Mouse (Mus musculus): Measurements from ENCODE around the gene Ap4b1. TPM values are rescaled to one million over a fixed set of nuclear protein-coding genes. Genes with fewer than 3 reads are reported as not detected.

The Ap4b1 gene
- polyA plus RNA-seq, 1 experiment from 2014 or later, result 16.3 TPM

- TF ChIP-seq CTCF (IDR thresholded peaks at IDR 0.05; ENCODE audit: low read depth), result no peak
- no peak overlapping the region for H3K4me2 ChIP-seq (ENCODE audit: low read length)
- DNase-seq (ENCODE audit: low spot score), result no peak
- H3K4me1 ChIP-seq (replicated peaks; ENCODE audit: insufficient read depth, low read length), result no peaks in the 10 kb centered on the region
- ATAC-seq (replicated peaks; ENCODE audit: low FRiP score, low read depth), result no peak
- H3K36me3 ChIP-seq (ENCODE audit: insufficient read depth, low read length), result no peaks in the 10 kb centered on the region
- H3K27me3 ChIP-seq (ENCODE audit: insufficient read depth, low read length), result no peaks in the 10 kb centered on the region
- no peak overlapping the region for H3K27ac ChIP-seq
- H3K4me3 ChIP-seq (replicated peaks; ENCODE audit: low read depth, low read length), result no peak overlapping the region
- H3K9me3 ChIP-seq (replicated peaks; ENCODE audit: low read length), result no peaks in the 10 kb centered on the region
- no peak overlapping the region for H3K9ac ChIP-seq (ENCODE audit: low read depth, low read length)
- WGBS, result 93% methylated on average over 6 of the region's 6 CpGs
Observed at GRCm38 (mm10) chr3:103857977-103858563, 48.8 kb downstream of the Ap4b1 start.

DNA sequence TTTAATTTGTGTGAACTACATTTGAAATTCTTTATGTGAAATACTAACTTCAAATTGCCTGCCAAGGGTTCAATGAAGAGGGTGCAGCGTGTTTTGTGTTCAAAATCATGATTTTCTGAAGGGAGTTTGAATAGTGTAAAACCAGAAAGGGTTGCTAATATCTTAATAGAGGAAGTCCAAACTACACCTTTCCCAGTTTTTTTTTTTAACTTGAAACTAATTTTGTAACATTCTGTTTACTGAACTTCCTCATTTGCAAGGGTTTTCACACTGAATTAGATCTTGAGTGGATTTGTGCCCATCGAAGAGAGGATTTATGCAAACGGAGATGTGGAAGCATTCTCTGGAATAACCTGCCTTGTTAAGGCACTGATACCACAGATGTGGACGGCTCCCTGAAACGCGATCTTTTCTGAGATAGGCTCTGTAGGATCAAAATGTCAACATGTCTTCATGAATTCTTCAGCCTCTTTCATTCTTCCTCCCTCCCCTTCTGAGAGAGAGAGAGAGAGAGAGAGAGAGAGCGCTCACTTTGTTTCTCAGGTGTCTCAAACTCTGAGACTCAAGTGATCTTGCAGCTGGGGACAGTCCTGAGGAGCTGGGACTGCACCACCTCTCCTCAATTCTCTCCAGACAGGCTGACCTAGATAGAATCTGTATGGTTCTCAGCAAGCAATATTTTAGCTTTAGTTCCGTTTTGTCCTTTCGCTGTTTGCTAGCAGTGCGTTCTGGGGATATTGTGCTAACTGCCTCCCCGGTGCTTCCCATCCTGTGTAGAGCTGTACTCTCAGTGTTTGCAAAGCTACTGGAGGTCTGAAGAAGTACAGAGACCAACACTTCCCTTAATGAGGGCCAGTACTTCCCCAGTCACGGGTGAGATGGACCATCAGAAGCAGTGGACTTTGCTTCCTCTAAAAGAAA, 49.8 kb downstream of the Ap4b1 start, which contains the start of gene Ptpn22:
Ptpn22 (plus strand) TSS at position 915 of the 921 bp plus-strand sequence.
- no peaks in the 10 kb centered on the region for H3K27me3 ChIP-seq (ENCODE audit: insufficient read depth, low read length)
- no peaks in the 10 kb centered on the region for H3K36me3 ChIP-seq (ENCODE audit: insufficient read depth, low read length)
- 66% methylated on average over 12 of the region's 12 CpGs for WGBS
- no peak within 1 kb of the TSS for H3K4me2 ChIP-seq (ENCODE audit: low read length)
- DNase-seq (ENCODE audit: low spot score) (no peak), ATAC-seq (replicated peaks; ENCODE audit: low FRiP score, low read depth) (no peak)
- TF ChIP-seq CTCF (IDR thresholded peaks at IDR 0.05; ENCODE audit: low read depth), result no peak
- no peak within 1 kb of the TSS for H3K4me3 ChIP-seq (replicated peaks; ENCODE audit: low read depth, low read length)
- H3K4me1 ChIP-seq (replicated peaks; ENCODE audit: insufficient read depth, low read length), result no peaks in the 10 kb centered on the region
- no peaks in the 10 kb centered on the region for H3K9me3 ChIP-seq (replicated peaks; ENCODE audit: low read length)
- no peak within 1 kb of the TSS for H3K9ac ChIP-seq (ENCODE audit: low read depth, low read length)
- peak within 1 kb of the TSS; percentile 19; the same call in 1 of the 2 replicates for H3K27ac ChIP-seq

DNA sequence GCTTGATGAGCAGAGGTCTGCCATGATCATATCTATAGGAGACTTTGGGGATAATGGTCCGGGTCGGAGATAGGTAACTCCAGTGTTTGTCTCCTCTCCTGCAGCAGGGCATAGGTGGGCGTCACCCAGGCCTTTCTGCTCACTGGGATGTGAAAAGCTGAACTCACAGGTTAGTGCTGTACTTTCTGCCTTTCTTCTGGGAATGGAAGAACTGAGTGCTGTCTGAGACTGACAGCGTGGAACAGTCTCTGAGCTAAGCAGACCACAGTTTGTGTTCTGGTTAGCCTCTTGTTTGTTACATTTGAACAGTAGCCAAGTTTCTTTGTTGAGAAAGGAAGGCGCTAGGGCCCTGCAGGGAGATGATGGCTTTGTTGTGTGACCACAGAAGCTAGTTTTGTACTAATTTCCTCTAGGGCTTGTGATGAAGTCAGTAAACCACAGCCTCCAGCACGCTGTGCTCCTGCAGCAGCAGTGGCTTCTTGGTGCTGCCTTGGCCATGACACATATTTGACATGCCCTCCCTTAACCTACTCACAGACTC, 50.6 kb downstream of the Ap4b1 start:
- Histone ChIP-seq H3K27ac (peak overlapping the region; percentile 19; the same call in 1 of the 2 replicates), H3K4me3 (replicated peaks; ENCODE audit: low read depth, low read length) (no peak overlapping the region), H3K9ac (ENCODE audit: low read depth, low read length) (no peak overlapping the region), H3K4me1 (replicated peaks; ENCODE audit: insufficient read depth, low read length) (no peaks in the 10 kb centered on the region), H3K4me2 (ENCODE audit: low read length) (no peak overlapping the region), H3K9me3 (replicated peaks; ENCODE audit: low read length) (no peaks in the 10 kb centered on the region), H3K27me3 (ENCODE audit: insufficient read depth, low read length) (no peaks in the 10 kb centered on the region), H3K36me3 (ENCODE audit: insufficient read depth, low read length) (no peaks in the 10 kb centered on the region)
- 49% methylated on average over 6 of the region's 6 CpGs for WGBS
- no peak for ATAC-seq (replicated peaks; ENCODE audit: low FRiP score, low read depth)
- no peak for TF ChIP-seq CTCF (IDR thresholded peaks at IDR 0.05; ENCODE audit: low read depth)
- DNase-seq (ENCODE audit: low spot score), result peak; percentile 32

DNA sequence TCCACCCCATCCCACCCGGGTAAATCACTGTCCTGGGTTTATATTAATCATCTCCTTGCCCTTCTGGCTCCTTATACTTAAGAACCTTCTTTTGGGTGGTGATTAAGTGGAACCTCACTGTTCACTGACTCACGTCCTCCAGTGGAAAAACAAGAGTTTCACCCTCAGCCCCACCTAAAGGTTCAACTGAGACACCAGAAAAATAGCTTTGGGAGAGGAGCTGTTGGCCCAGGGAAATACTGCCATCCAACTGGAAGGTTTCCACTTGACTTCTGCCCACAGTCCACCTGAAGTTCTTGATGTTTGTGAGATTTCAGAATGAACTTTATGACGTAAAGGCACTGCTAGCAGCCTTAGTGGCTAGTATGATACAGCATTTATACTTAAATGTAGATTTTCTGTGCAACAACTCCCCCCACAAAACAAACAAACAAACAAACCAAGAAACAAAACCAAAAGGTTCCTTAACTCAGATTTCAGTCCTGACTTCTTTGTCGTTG, 53.5 kb downstream of the Ap4b1 start:
- no peak for ATAC-seq (replicated peaks; ENCODE audit: low FRiP score, low read depth)
- 67% methylated on average over 4 of the region's 4 CpGs for whole genome bisulfite sequencing
- Histone ChIP-seq H3K27ac (no peak overlapping the region), H3K36me3 (ENCODE audit: insufficient read depth, low read length) (no peaks in the 10 kb centered on the region), H3K4me2 (ENCODE audit: low read length) (no peak overlapping the region), H3K27me3 (ENCODE audit: insufficient read depth, low read length) (no peaks in the 10 kb centered on the region), H3K9me3 (replicated peaks; ENCODE audit: low read length) (no peaks in the 10 kb centered on the region), H3K9ac (ENCODE audit: low read depth, low read length) (no peak overlapping the region), H3K4me1 (replicated peaks; ENCODE audit: insufficient read depth, low read length) (no peaks in the 10 kb centered on the region), H3K4me3 (replicated peaks; ENCODE audit: low read depth, low read length) (no peak overlapping the region)
- DNase-seq (ENCODE audit: low spot score), result no peak
- TF ChIP-seq CTCF (IDR thresholded peaks at IDR 0.05; ENCODE audit: low read depth), result no peak

GRCm38 (mm10) chr3:103864200-103864599, 54.9 kb downstream of the Ap4b1 start:
- Histone ChIP-seq H3K4me3 (replicated peaks; ENCODE audit: low read depth, low read length) (no peak overlapping the region), H3K27me3 (ENCODE audit: insufficient read depth, low read length) (no peaks in the 10 kb centered on the region), H3K4me2 (ENCODE audit: low read length) (no peak overlapping the region), H3K4me1 (replicated peaks; ENCODE audit: insufficient read depth, low read length) (no peaks in the 10 kb centered on the region), H3K27ac (no peak overlapping the region), H3K9ac (ENCODE audit: low read depth, low read length) (no peak overlapping the region), H3K9me3 (replicated peaks; ENCODE audit: low read length) (no peaks in the 10 kb centered on the region), H3K36me3 (ENCODE audit: insufficient read depth, low read length) (no peaks in the 10 kb centered on the region)
- ATAC-seq (replicated peaks; ENCODE audit: low FRiP score, low read depth), result no peak
- 74% methylated on average over 6 of the region's 6 CpGs for WGBS
- DNase-seq (ENCODE audit: low spot score), result no peak
- no peak for TF ChIP-seq CTCF (IDR thresholded peaks at IDR 0.05; ENCODE audit: low read depth)

DNA sequence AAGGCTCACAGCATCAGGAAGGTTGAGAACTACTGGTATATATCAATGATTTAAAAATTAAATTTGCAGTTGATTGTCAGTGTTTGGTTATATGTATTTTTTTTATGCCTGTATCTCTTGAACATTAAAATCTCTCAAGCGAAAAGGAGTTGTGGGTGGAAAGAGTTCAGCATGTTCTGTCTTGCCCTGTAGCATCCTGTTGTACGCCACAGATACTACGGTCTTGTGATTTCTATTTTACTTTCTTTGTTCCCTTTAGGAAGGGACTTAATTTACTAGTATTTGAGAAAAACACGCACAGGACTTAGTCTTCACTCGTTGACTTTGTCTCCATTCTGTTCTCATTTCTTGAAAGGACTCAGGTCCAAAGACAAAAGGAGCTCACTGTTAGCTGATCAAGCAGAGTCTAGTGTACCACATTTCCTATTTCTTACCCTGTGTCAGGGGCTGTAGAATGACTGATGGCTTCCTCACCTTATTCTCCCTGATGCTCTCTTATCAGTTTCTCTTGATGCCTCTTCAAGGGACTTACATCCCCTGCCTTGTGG, 58.2 kb downstream of the Ap4b1 start:
- Histone ChIP-seq H3K27ac (no peak overlapping the region), H3K4me1 (replicated peaks; ENCODE audit: insufficient read depth, low read length) (no peaks in the 10 kb centered on the region), H3K27me3 (ENCODE audit: insufficient read depth, low read length) (no peaks in the 10 kb centered on the region), H3K36me3 (ENCODE audit: insufficient read depth, low read length) (no peaks in the 10 kb centered on the region), H3K9ac (ENCODE audit: low read depth, low read length) (no peak overlapping the region), H3K4me3 (replicated peaks; ENCODE audit: low read depth, low read length) (no peak overlapping the region), H3K4me2 (ENCODE audit: low read length) (no peak overlapping the region), H3K9me3 (replicated peaks; ENCODE audit: low read length) (no peaks in the 10 kb centered on the region)
- DNase-seq (ENCODE audit: low spot score), result no peak
- WGBS, result 81% methylated on average over 5 of the region's 5 CpGs
- no peak for TF ChIP-seq CTCF (IDR thresholded peaks at IDR 0.05; ENCODE audit: low read depth)
- ATAC-seq (replicated peaks; ENCODE audit: low FRiP score, low read depth), result no peak
